Mouse (Mus musculus): ENCODE results near the gene Hcls1.

- no peak for TF ChIP-seq POLR2A (IDR thresholded peaks at IDR 0.05; ENCODE audit: insufficient read length, low read depth)
- no peak for TF ChIP-seq USF1 (IDR thresholded peaks at IDR 0.05; ENCODE audit: low read depth)
- TF ChIP-seq POLR2AphosphoS2 (IDR thresholded peaks at IDR 0.05; ENCODE audit: insufficient read length, low read depth), result no peak
- no peak for TF ChIP-seq TCF12 (IDR thresholded peaks at IDR 0.05; ENCODE audit: insufficient read depth, poor library complexity, severe bottlenecking)
- no peak for TF ChIP-seq MAX (IDR thresholded peaks at IDR 0.05; ENCODE audit: low read depth)
- TF ChIP-seq MYOD1 (IDR thresholded peaks at IDR 0.05; ENCODE audit: control insufficient read depth in 1 of 3, insufficient read length in 2 of 3, low read depth in 2 of 3), result no peak
- no peak for TF ChIP-seq E2F4 (IDR thresholded peaks at IDR 0.05; ENCODE audit: insufficient read depth)
- TF ChIP-seq TCF3 (IDR thresholded peaks at IDR 0.05; ENCODE audit: insufficient read length, low read depth), result no peak
Measured at GRCm38 (mm10) chr16:36927495-36928105, 7.2 kb upstream of the Hcls1 start.
